Mouse (Mus musculus): ENCODE data around the gene Mrps24. TPM values are rescaled to one million over a fixed set of nuclear protein-coding genes. Genes with fewer than 3 reads are reported as not detected.

Mrps24 gene
- polyA plus RNA-seq, 1 experiment, result 49.7 TPM

DNA sequence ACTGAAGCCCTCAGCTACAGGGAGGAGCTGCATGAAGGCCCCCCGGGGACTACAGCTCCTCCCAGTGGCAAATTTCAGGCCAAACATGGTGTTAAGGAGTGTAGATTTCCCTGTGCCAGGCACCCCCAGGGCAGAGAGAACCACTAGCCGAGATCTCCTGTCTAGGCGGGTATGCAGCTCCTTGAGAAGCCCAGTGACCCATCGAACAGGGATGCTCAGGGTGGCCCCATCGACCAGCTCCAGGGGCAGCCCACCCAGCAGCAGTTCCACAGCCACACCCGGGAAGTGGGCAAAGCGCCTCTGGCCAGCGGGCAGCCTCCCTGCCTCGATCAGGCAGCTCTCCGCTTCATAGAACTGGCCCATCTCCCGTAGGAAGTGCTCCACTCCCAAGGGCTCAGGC is 766 bp upstream of the Mrps24 start:
- Histone ChIP-seq H3K4me3 (replicated peaks; ENCODE audit: control insufficient read depth, low read depth, low read length) (no peak overlapping the region), H3K27ac (ENCODE audit: control insufficient read depth, insufficient read depth, low read depth, low read length, poor library complexity) (no peak overlapping the region), H3K4me1 (ENCODE audit: control insufficient read depth, insufficient read depth, low read length) (no peaks in the 10 kb centered on the region)
- TF ChIP-seq POLR2A (IDR thresholded peaks at IDR 0.05; ENCODE audit: borderline replicate concordance, control insufficient read depth, low read depth, low read length) (no peak), CTCF (IDR thresholded peaks at IDR 0.05; ENCODE audit: control insufficient read depth, insufficient read depth, low read length) (no peak)
- 91% methylated on average over 11 of the region's 11 CpGs for WGBS

DNA sequence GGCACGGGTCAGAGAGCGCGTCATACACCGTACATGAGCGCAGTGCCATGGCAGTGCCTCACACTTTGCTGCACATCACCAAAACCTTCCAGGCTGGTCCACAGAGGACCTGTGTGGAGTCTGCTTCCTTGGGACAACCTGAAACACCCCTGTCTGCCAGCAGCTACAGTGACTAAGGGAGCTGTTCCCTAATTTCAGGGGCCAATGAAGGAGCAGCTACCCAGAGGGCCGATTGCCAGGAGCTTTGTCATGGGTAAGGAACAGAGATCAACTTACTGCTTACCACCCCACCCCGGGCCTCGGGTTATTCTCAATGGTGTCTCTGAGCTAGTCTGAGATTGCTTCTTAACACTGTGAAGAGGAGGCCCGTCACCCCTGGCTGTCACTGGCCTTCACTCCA is 301 bp downstream of the Mrps24 start:
- WGBS, result 80% methylated on average over 9 of the region's 9 CpGs
- Histone ChIP-seq H3K27ac (ENCODE audit: control insufficient read depth, insufficient read depth, low read depth, low read length, poor library complexity) (no peak overlapping the region), H3K4me1 (ENCODE audit: control insufficient read depth, insufficient read depth, low read length) (no peaks in the 10 kb centered on the region), H3K4me3 (replicated peaks; ENCODE audit: control insufficient read depth, low read depth, low read length) (no peak overlapping the region)
- no peak for TF ChIP-seq POLR2A (IDR thresholded peaks at IDR 0.05; ENCODE audit: borderline replicate concordance, control insufficient read depth, low read depth, low read length)
- no peak for TF ChIP-seq CTCF (IDR thresholded peaks at IDR 0.05; ENCODE audit: control insufficient read depth, insufficient read depth, low read length)

DNA sequence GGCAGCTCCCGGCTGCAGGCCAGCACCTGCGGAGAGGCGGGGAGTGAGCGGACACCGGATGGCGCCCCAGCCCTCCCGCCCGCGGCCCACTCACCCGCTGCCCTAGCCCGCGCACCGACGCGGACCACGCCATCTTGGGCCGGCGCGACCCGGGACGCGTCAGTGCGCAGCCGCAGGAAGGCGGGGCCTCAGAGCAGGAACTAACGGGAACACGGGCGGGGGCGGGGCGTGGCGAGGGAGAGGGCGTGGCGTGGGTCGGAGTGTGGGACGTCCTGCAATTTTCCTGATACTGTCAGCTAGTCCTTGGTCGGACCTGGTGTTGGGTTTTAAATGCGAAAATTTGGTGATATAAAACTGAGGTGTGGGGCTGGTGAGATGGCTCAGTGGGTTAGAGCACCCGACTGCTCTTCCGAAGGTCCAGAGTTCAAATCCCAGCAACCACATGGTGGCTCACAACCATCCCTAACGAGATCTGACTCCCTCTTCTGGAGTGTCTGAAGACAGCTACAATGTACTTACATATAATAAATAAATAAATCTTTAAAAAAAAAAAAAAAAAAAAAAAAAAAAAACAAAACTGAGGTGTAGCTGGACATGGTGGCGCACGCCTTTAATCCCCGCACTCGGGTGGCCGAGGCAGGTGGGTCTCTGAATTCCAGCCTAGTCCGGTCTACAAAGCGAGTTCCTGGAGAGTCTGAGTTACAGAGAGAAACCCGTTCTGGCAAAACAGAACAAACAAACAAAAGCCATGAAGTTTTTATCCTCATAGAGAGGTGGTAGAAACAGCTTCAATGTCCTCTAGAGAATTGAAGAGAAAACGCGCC is 7.7 kb downstream of the Mrps24 start:
- 17% methylated on average over 50 of the region's 50 CpGs for WGBS
- TF ChIP-seq POLR2A (IDR thresholded peaks at IDR 0.05; ENCODE audit: borderline replicate concordance, control insufficient read depth, low read depth, low read length) (peak; percentile 87; the same call in 1 of the 2 replicates), CTCF (IDR thresholded peaks at IDR 0.05; ENCODE audit: control insufficient read depth, insufficient read depth, low read length) (no peak)
- Histone ChIP-seq H3K27ac (ENCODE audit: control insufficient read depth, insufficient read depth, low read depth, low read length, poor library complexity) (peak overlapping the region; percentile 40), H3K4me3 (replicated peaks; ENCODE audit: control insufficient read depth, low read depth, low read length) (peak overlapping the region; percentile 96), H3K4me1 (ENCODE audit: control insufficient read depth, insufficient read depth, low read length) (no peaks in the 10 kb centered on the region; the same call in 1 of the 2 replicates)

DNA sequence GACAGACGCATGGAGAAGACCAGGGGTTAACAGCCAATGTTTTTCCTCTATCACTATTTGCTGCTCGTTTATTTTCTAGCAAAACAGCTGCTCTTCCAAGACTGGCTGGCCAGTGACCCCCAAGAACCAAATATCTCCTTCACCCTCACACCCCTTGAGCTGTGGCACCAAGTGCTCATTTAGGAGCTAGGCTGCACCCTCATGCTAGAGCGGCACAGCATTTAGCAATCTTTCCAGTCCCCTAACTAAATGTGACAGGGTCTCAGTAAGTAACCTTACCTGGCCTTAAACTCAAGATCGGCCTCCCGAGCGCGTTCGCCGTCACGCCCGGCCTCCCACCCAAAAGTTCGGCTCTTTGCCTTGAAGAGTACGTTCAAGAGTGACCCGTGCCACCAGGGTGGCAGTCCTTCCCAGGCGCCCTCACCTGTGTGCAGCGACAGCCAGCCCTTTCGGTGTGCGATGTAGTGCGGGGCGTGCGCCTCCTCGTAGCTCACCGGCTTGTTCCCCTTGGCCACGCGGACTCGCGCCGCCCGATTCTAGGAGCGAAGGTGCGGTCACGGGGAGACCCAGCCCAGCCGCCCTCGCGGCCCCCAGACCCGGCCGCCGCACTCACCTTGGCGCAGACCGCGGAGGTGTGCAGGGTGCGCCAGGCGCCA is 8.5 kb downstream of the Mrps24 start:
- peak overlapping the region; percentile 96 for H3K4me3 ChIP-seq (replicated peaks; ENCODE audit: control insufficient read depth, low read depth, low read length)

DNA sequence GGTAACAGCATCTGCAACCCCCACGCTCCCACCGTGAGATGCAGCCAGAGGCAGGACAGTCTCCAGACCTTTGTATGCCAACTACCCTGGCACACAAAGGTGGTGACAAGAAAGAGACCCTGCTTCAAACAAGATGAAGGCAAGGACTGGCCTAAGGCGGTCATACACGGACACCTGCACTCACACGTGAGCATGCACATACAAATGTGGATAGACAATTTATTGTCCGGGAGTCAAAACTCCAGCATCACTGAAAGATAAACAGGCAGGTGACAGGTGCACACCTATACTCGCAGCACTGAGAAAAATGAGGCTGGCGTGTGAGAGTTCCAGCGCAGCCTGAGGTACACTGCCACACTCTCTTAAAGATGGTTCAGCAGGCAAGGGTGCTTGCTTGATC is 9.5 kb downstream of the Mrps24 start:
- H3K4me3 ChIP-seq (replicated peaks; ENCODE audit: control insufficient read depth, low read depth, low read length), result no peak overlapping the region
- WGBS, result 90% methylated on average over 9 of the region's 9 CpGs
- TF ChIP-seq CTCF (IDR thresholded peaks at IDR 0.05; ENCODE audit: control insufficient read depth, insufficient read depth, low read length) (no peak), POLR2A (IDR thresholded peaks at IDR 0.05; ENCODE audit: borderline replicate concordance, control insufficient read depth, low read depth, low read length) (no peak)

More for the DNA sequence above, 8.5 kb downstream of the Mrps24 start:
- Histone ChIP-seq H3K27ac (ENCODE audit: control insufficient read depth, insufficient read depth, low read depth, low read length, poor library complexity) (peak overlapping the region; percentile 40), H3K4me1 (ENCODE audit: control insufficient read depth, insufficient read depth, low read length) (no peaks in the 10 kb centered on the region; the same call in 1 of the 2 replicates)
- WGBS, result under 1% methylated on average over 43 of the region's 43 CpGs
- TF ChIP-seq POLR2A (IDR thresholded peaks at IDR 0.05; ENCODE audit: borderline replicate concordance, control insufficient read depth, low read depth, low read length), result no peak
- TF ChIP-seq CTCF (IDR thresholded peaks at IDR 0.05; ENCODE audit: control insufficient read depth, insufficient read depth, low read length), result no peak

DNA sequence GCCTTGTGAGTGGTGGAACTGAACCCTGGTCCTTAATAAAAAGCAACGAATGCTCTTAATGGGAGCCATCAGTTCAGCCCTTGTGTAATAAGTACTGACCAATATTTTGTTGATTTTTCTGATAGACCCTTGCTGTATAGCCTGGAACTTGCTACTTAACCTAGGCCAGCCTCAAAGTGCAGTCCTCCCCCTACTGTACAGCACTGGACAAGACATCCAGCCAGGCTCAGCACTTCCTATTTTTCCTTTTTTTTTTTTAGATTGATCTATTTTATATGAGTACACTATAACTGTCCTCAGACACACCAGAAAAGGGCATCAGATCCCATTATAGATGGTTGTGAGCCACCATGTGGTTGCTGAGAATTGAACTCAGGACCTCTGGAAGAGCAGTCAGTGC is 12.1 kb downstream of the Mrps24 start:
- Histone ChIP-seq H3K4me3 (replicated peaks; ENCODE audit: control insufficient read depth, low read depth, low read length) (no peak overlapping the region), H3K27ac (ENCODE audit: control insufficient read depth, insufficient read depth, low read depth, low read length, poor library complexity) (no peak overlapping the region), H3K4me1 (ENCODE audit: control insufficient read depth, insufficient read depth, low read length) (no peaks in the 10 kb centered on the region; the same call in 1 of the 2 replicates)
- 85% methylated on average over 1 of the region's 1 CpGs for WGBS
- TF ChIP-seq POLR2A (IDR thresholded peaks at IDR 0.05; ENCODE audit: borderline replicate concordance, control insufficient read depth, low read depth, low read length), result no peak
- no peak for TF ChIP-seq CTCF (IDR thresholded peaks at IDR 0.05; ENCODE audit: control insufficient read depth, insufficient read depth, low read length)

More for the DNA sequence above, 9.5 kb downstream of the Mrps24 start:
- Histone ChIP-seq H3K4me1 (ENCODE audit: control insufficient read depth, insufficient read depth, low read length) (no peaks in the 10 kb centered on the region; the same call in 1 of the 2 replicates), H3K27ac (ENCODE audit: control insufficient read depth, insufficient read depth, low read depth, low read length, poor library complexity) (no peak overlapping the region)

DNA sequence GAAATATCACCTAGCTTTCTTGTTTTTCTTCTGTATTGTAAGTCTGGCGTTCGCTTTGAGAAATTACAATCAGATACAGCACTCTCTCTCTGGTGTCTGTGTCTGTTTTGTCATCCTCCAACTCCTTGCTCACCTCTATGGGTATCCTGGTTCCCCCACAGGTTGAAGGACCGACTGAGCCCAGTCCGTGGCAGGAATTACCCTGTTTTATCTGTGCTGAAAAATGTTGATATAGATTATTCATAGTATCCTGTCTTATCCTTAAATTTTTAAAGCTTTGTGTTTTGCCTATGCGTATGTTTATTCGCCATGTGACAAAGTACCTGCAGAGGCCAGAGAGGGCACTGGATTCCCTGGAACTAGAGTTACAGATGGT is 12.5 kb downstream of the Mrps24 start:
- 88% methylated on average over 6 of the region's 6 CpGs for WGBS
- Histone ChIP-seq H3K27ac (ENCODE audit: control insufficient read depth, insufficient read depth, low read depth, low read length, poor library complexity) (no peak overlapping the region), H3K4me1 (ENCODE audit: control insufficient read depth, insufficient read depth, low read length) (no peaks in the 10 kb centered on the region; the same call in 1 of the 2 replicates), H3K4me3 (replicated peaks; ENCODE audit: control insufficient read depth, low read depth, low read length) (no peak overlapping the region)
- TF ChIP-seq CTCF (IDR thresholded peaks at IDR 0.05; ENCODE audit: control insufficient read depth, insufficient read depth, low read length) (no peak), POLR2A (IDR thresholded peaks at IDR 0.05; ENCODE audit: borderline replicate concordance, control insufficient read depth, low read depth, low read length) (no peak)

DNA sequence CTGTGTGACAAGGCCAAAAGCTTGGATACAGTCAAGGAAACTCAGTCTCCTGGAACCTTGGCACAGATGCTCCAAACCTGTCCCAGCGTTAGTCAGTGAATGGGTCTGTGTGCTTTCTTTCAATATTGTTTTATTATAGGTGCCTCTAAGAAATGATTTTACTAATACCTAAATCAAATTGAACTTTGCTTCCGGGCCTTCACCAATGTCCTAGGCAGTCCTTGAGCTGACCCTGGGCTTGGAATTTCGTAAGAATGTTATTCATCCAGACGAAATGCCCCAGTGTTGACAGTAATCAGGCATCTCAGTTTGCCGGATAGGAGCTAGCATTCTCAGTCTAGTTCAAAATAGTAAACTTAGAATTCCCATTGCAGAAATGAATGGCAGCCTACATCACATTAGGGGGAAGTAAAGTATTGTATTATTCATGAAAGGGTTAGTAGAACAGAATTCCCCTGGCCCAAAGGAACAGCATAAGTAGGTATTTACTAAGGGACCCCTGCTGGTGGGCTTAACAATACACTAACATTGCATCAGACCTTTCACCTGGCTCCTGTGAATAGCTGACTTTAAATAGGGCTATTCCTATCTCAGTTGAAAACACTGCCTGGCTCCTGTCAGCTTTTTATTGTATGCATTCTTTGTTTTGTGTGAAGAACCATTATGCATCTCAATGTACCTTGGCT is 13.1 kb downstream of the Mrps24 start:
- 86% methylated on average over 5 of the region's 5 CpGs for WGBS
- no peak for TF ChIP-seq CTCF (IDR thresholded peaks at IDR 0.05; ENCODE audit: control insufficient read depth, insufficient read depth, low read length)
- no peak for TF ChIP-seq POLR2A (IDR thresholded peaks at IDR 0.05; ENCODE audit: borderline replicate concordance, control insufficient read depth, low read depth, low read length)
- Histone ChIP-seq H3K27ac (ENCODE audit: control insufficient read depth, insufficient read depth, low read depth, low read length, poor library complexity) (no peak overlapping the region), H3K4me1 (ENCODE audit: control insufficient read depth, insufficient read depth, low read length) (no peaks in the 10 kb centered on the region; the same call in 1 of the 2 replicates), H3K4me3 (replicated peaks; ENCODE audit: control insufficient read depth, low read depth, low read length) (no peak overlapping the region)
